Mouse (Mus musculus) urinary bladder, postnatal 10 days (tissue): ENCODE data around the gene Clta.
"Not testable (repeated sequence)": the region's sequence is repeated elsewhere in the genome, so short reads cannot be mapped to it uniquely, and the experiment has no call there.

Experiments used
- DNase-seq: peaks from one replicate; pipeline ENCODE4 v3.0.0; 2022; ENCODE audit warnings: low spot score

The Clta gene

GRCm38 (mm10) chr4:44024241-44024640 lies 20.0 kb downstream of the Clta start:
- peak; percentile 4 for DNase-seq

GRCm38 (mm10) chr4:44025570-44025969 lies 21.3 kb downstream of the Clta start:
- DNase-seq = peak; percentile 1

- DNase-seq = no peak
Observed at GRCm38 (mm10) chr4:44028303-44029135, 24.3 kb downstream of the Clta start.

GRCm38 (mm10) chr4:44029661-44030066 lies 25.4 kb downstream of the Clta start:
- no peak for DNase-seq

- no peak for DNase-seq
Observed at GRCm38 (mm10) chr4:44031521-44031920, 27.3 kb downstream of the Clta start.

GRCm38 (mm10) chr4:44036455-44036854 lies 32.2 kb downstream of the Clta start:
- DNase-seq = no peak

- no peak for DNase-seq
Observed at GRCm38 (mm10) chr4:44040802-44041201, 36.5 kb downstream of the Clta start.

- no peak for DNase-seq
Observed at GRCm38 (mm10) chr4:44042429-44042828, 38.2 kb downstream of the Clta start.

GRCm38 (mm10) chr4:44043182-44043581 lies 38.9 kb downstream of the Clta start:
- DNase-seq = not testable (repeated sequence)

GRCm38 (mm10) chr4:44044685-44045356 lies 40.6 kb downstream of the Clta start:
- no peak for DNase-seq

GRCm38 (mm10) chr4:44046066-44046465 lies 41.8 kb downstream of the Clta start:
- no peak for DNase-seq

GRCm38 (mm10) chr4:44049812-44050211 lies 45.6 kb downstream of the Clta start:
- DNase-seq = no peak

GRCm38 (mm10) chr4:44059674-44060073 lies 55.4 kb downstream of the Clta start:
- no peak for DNase-seq

- DNase-seq = no peak
Observed at GRCm38 (mm10) chr4:44062062-44062461, 57.8 kb downstream of the Clta start.

- no peak for DNase-seq
Observed at GRCm38 (mm10) chr4:44062816-44063215, 58.6 kb downstream of the Clta start.

GRCm38 (mm10) chr4:44065355-44066025 lies 61.2 kb downstream of the Clta start:
- DNase-seq = peak; percentile 75

GRCm38 (mm10) chr4:44066891-44067290 lies 62.6 kb downstream of the Clta start:
- DNase-seq = no peak

- DNase-seq = no peak
Observed at GRCm38 (mm10) chr4:44068736-44069135, 64.5 kb downstream of the Clta start.

GRCm38 (mm10) chr4:44069411-44069810 lies 65.2 kb downstream of the Clta start:
- DNase-seq = no peak

GRCm38 (mm10) chr4:44070641-44071040 lies 66.4 kb downstream of the Clta start:
- DNase-seq = no peak

GRCm38 (mm10) chr4:44071741-44072145 lies 67.5 kb downstream of the Clta start:
- DNase-seq = no peak

- peak; percentile 60 for DNase-seq
Observed at GRCm38 (mm10) chr4:44072146-44072872, 68.1 kb downstream of the Clta start.
